Mouse (Mus musculus): ENCODE data around the gene Rab19. TPM values are rescaled to one million over a fixed set of nuclear protein-coding genes. Genes with fewer than 3 reads are reported as not detected.
A peak's percentile ranks its signal among the peaks of the same experiment; 100 is the strongest.

Gene Rab19
- total and polyA plus RNA-seq, 3 experiments = 0.10 TPM; not detected in 2

DNA sequence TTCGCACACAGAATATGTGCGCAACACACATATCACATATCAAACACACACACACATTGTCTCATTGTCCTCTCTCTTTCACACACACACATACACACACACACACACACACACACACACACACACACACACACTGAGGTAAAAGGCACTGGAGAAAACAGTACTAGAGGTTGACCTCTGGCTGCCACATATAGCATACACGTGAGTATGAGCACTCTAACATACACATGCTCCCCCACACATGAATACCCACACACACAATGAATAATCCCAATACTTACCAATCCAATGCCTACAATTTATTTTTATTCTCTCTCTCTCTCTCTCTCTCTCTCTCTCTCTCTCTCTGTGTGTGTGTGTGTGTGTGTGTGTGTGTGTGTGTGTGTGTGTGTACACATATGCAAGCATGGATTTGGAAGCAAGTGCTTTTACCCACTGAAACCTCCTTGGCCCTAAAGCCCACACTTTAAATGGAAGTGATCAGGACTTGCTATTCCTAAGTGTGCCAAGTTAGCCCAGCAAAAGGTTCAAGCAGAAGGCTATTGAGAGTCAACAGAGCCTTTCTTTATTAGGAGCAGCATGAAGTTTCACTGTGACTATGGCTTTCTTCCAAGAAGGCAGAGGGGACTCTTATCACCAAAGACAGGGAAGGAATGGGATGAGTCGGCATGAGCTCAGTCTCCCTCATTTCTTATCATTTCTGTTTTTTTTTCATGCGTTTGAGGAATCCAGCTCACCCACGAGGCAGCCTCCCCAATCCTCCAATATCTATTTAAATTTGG is 48.2 kb downstream of the Rab19 start (continued):
- TF ChIP-seq POLR2AphosphoS2 (IDR thresholded peaks at IDR 0.05; ENCODE audit: low read length) (no peak), ETS1 (IDR thresholded peaks at IDR 0.05; ENCODE audit: low read depth, low read length) (peak; percentile 89), RAD21 (IDR thresholded peaks at IDR 0.05; ENCODE audit: low read depth, low read length) (no peak), ELF1 (IDR thresholded peaks at IDR 0.05; ENCODE audit: low read depth, low read length) (no peak)

DNA sequence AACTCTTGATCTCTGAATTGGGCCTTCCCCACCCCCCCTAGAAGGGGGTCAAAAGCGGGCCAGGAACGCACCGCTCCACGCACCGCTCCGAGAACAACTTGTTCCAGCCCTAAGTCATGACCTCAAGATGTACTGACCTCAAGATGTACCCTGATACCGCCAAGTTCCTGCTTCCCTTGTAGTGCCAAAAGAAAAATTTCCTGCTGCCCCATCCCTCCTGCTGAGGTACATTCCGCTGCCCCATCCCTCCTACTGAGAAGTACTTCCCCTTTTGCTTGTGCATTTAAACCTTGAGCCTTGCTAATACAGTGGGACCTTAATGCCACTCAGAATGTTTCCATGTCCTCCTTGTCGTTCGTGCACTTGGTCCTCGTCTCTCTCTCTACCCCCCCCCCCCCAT is 49.7 kb downstream of the Rab19 start:
- Histone ChIP-seq H3K27ac (ENCODE audit: control insufficient read depth, low read depth, low read length) (peak overlapping the region; percentile 83), H3K27me3 (ENCODE audit: control insufficient read depth in 1 of 2, insufficient read depth in 2 of 2, low read length in 2 of 2) (no peaks in the 10 kb centered on the region), H3K79me2 (ENCODE audit: control insufficient read depth, insufficient read depth, low read length, poor library complexity) (no peaks in the 10 kb centered on the region; the same call in 1 of the 2 replicates), H3K36me3 (ENCODE audit: control insufficient read depth in 1 of 2, insufficient read depth in 2 of 2, low read length in 2 of 2) (peaks cover 0 to 39% of the 10 kb centered on the region in 2 experiments; a peak in 2 of 4 replicates), H3K9me3 (replicated peaks; ENCODE audit: insufficient read depth, low read length) (no peaks in the 10 kb centered on the region), H3K4me1 (ENCODE audit: control insufficient read depth in 1 of 2, insufficient read depth in 2 of 2, low read length in 2 of 2) (peaks cover 17 to 39% of the 10 kb centered on the region in 2 experiments), H3K9ac (ENCODE audit: control insufficient read depth, low read depth, low read length, poor library complexity, severe bottlenecking) (peak overlapping the region; percentile 57), H3K4me3 (ENCODE audit: control insufficient read depth in 1 of 2, insufficient read depth in 1 of 2, low read depth in 2 of 2, low read length in 2 of 2) (peak overlapping the region; percentile 40 to 57; a peak in 3 of 4 replicates)
- 0 out of 2 replicates have a peak, but pooled peaks have one; percentile 6 for TF ChIP-seq HCFC1 (IDR thresholded peaks at IDR 0.05; ENCODE audit: low read depth, low read length)
- TF ChIP-seq POLR2AphosphoS5 (IDR thresholded peaks at IDR 0.05; ENCODE audit: borderline replicate concordance, low read depth, low read length) = no peak
- TF ChIP-seq TBP (IDR thresholded peaks at IDR 0.05; ENCODE audit: low read depth, low read length) = 0 out of 2 replicates have a peak, but pooled peaks have one; percentile 14
- peak; percentile 74 for DNase-seq (ENCODE audit: low read depth, low spot score)

DNA sequence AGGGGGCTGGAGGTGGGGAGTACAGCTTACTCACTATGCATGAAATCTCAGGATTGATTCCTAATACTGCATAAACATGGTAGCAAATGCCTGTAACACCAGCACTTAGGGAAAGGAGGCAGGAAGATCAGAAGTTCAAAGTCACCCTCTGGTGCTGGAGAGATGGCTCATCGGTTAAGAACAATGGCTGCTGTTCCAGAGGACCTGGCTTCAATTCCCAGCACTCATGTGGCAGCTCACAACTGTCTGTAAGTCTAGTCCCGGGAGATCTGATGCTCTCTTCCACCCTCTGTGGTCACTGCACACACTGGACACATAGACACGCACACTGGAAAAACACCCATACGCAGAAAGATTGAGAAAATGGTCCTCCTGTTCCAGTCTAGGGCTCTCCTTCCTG is 52.2 kb downstream of the Rab19 start:
- DNase-seq (ENCODE audit: low read depth, low spot score) = no peak
- no peaks in the 10 kb centered on the region; the same call in 1 of the 2 replicates for H3K79me2 ChIP-seq (ENCODE audit: control insufficient read depth, insufficient read depth, low read length, poor library complexity)
- H3K4me3 ChIP-seq (ENCODE audit: control insufficient read depth in 1 of 2, insufficient read depth in 1 of 2, low read depth in 2 of 2, low read length in 2 of 2) = no peak overlapping the region
- no peaks in the 10 kb centered on the region for H3K9me3 ChIP-seq (replicated peaks; ENCODE audit: insufficient read depth, low read length)
- peaks cover 22 to 45% of the 10 kb centered on the region in 2 experiments for H3K4me1 ChIP-seq (ENCODE audit: control insufficient read depth in 1 of 2, insufficient read depth in 2 of 2, low read length in 2 of 2)
- H3K27me3 ChIP-seq (ENCODE audit: control insufficient read depth in 1 of 2, insufficient read depth in 2 of 2, low read length in 2 of 2) = no peaks in the 10 kb centered on the region
- H3K9ac ChIP-seq (ENCODE audit: control insufficient read depth, low read depth, low read length, poor library complexity, severe bottlenecking) = no peak overlapping the region
- no peak overlapping the region for H3K27ac ChIP-seq (ENCODE audit: control insufficient read depth, low read depth, low read length)
- peaks cover 0 to 33% of the 10 kb centered on the region in 2 experiments; a peak in 2 of 4 replicates for H3K36me3 ChIP-seq (ENCODE audit: control insufficient read depth in 1 of 2, insufficient read depth in 2 of 2, low read length in 2 of 2)
- no peak for TF ChIP-seq CHD2 (IDR thresholded peaks at IDR 0.05; ENCODE audit: low read length)
- no peak for TF ChIP-seq ETS1 (IDR thresholded peaks at IDR 0.05; ENCODE audit: low read depth, low read length)
- TF ChIP-seq MYB (IDR thresholded peaks at IDR 0.05; ENCODE audit: low read depth, low read length) = no peak
- TF ChIP-seq MEF2A (IDR thresholded peaks at IDR 0.05; ENCODE audit: extremely low read depth, insufficient replicate concordance, low read depth, low read length, poor library complexity, severe bottlenecking) = no peak
- no peak for TF ChIP-seq SIN3A (IDR thresholded peaks at IDR 0.05; ENCODE audit: low read length)
- no peak for TF ChIP-seq EP300 (IDR thresholded peaks at IDR 0.05; ENCODE audit: low read depth in 1 of 2, low read length in 2 of 2)
- no peak for TF ChIP-seq BHLHE40 (IDR thresholded peaks at IDR 0.05; ENCODE audit: borderline replicate concordance, low read depth, low read length)
- TF ChIP-seq E2F4 (IDR thresholded peaks at IDR 0.05; ENCODE audit: borderline replicate concordance, low read depth, low read length) = no peak
- no peak for TF ChIP-seq CHD1 (IDR thresholded peaks at IDR 0.05; ENCODE audit: low read depth, low read length)
- TF ChIP-seq ZKSCAN1 (IDR thresholded peaks at IDR 0.05; ENCODE audit: low read depth, low read length) = no peak
- no peak for TF ChIP-seq NRF1 (IDR thresholded peaks at IDR 0.05; ENCODE audit: insufficient read depth, low read depth, low read length, poor library complexity, severe bottlenecking)
- TF ChIP-seq UBTF (IDR thresholded peaks at IDR 0.05; ENCODE audit: borderline replicate concordance, insufficient read depth, low read depth, low read length) = no peak

Measured in MEL (cell line).